31 mouse cellular contexts compared by ENCODE assay signal in the genomic region with DNA sequence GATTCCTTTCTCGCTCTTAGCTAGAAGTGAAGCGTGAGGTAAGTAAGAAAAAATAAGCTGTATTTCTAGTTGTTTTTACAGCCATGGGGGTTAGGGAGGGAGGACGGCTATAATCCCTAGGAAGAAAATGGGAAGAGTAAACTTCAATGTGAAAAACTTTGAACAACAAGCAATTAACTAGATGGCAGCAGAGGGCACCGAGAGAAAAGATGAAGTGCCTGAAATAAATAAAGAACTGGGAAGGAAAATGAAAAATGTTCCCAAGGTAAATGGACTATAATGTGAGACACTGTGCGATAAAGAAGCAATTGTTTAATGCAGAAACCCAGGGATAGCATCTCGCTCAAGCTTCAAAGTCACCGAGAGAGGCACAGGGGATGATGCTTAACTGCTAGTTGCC.
"Had no signal": no experiment of that assay in that cellular context is flagged by ENCODE, and none has a peak within 500 bp of the region (broad histone marks: within the 10 kb centered on the region; RNA-seq: fewer than 3 reads in every experiment).

No protein-coding gene starts in this region.

- H3K9me3 ChIP-seq: limb, embryonic 10.5 days; limb, embryonic 12.5 days; limb, embryonic 13.5 days; limb, embryonic 15.5 days; liver, embryonic 12.5 days; liver, embryonic 15.5 days; lung, embryonic 15.5 days; midbrain, embryonic 10.5 days; midbrain, embryonic 12.5 days; midbrain, embryonic 13.5 days; midbrain, embryonic 15.5 days; neural tube, embryonic 12.5 days had no signal

- DNase-seq: left cerebral cortex, postnatal 4 days; liver; liver, embryonic 13.5 days; liver, postnatal 0 days; lung, adult 18-20 months; lung, adult 2 months; lung, embryonic 14.5 days; lung, postnatal 10 days; lung, postnatal 14 days; lung, postnatal 36 days; lung, postnatal 4 days had no signal

- H3K9ac ChIP-seq: limb, embryonic 12.5 days; limb, embryonic 13.5 days; limb, embryonic 15.5 days; liver, embryonic 12.5 days; liver, embryonic 13.5 days; liver, embryonic 14.5 days; liver, embryonic 15.5 days; liver, postnatal 0 days; lung, embryonic 14.5 days; lung, embryonic 15.5 days; midbrain, embryonic 12.5 days; midbrain, embryonic 13.5 days; midbrain, embryonic 15.5 days; neural tube, embryonic 12.5 days had no signal

- H3K4me1 ChIP-seq: limb, embryonic 10.5 days; limb, embryonic 12.5 days; limb, embryonic 13.5 days; limb, embryonic 15.5 days; liver, embryonic 12.5 days; liver, embryonic 13.5 days; liver, embryonic 15.5 days; lung, embryonic 15.5 days; megakaryocyte, embryonic 14.5 days; midbrain, embryonic 10.5 days; midbrain, embryonic 12.5 days; midbrain, embryonic 13.5 days; midbrain, embryonic 15.5 days; neural tube, embryonic 12.5 days had no signal

- H3K36me3 ChIP-seq: limb, embryonic 10.5 days; limb, embryonic 12.5 days; limb, embryonic 13.5 days; limb, embryonic 15.5 days; liver, embryonic 12.5 days; liver, embryonic 13.5 days; liver, embryonic 15.5 days; lung, embryonic 15.5 days; midbrain, embryonic 10.5 days; midbrain, embryonic 12.5 days; midbrain, embryonic 13.5 days; midbrain, embryonic 15.5 days; neural tube, embryonic 12.5 days had no signal

- ATAC-seq: liver, embryonic 12.5 days; liver, postnatal 0 days; lung, postnatal 0 days; midbrain, embryonic 13.5 days; midbrain, embryonic 15.5 days; midbrain, embryonic 16.5 days had no signal

- H3K27me3 ChIP-seq: limb, embryonic 12.5 days; limb, embryonic 13.5 days; limb, embryonic 15.5 days; liver, embryonic 12.5 days; liver, embryonic 13.5 days; liver, embryonic 15.5 days; lung, embryonic 15.5 days; megakaryocyte, embryonic 14.5 days; midbrain, embryonic 12.5 days; midbrain, embryonic 13.5 days; midbrain, embryonic 15.5 days; neural tube, embryonic 12.5 days had no signal

- H3K27ac ChIP-seq: limb, embryonic 10.5 days; limb, embryonic 12.5 days; limb, embryonic 13.5 days; limb, embryonic 15.5 days; liver, embryonic 12.5 days; liver, embryonic 13.5 days; liver, embryonic 14.5 days; liver, embryonic 15.5 days; lung, embryonic 15.5 days; macrophage; midbrain, embryonic 10.5 days; midbrain, embryonic 12.5 days; midbrain, embryonic 13.5 days; midbrain, embryonic 15.5 days; neural tube, embryonic 12.5 days had no signal

- H3K4me3 ChIP-seq: limb, embryonic 10.5 days; limb, embryonic 12.5 days; limb, embryonic 13.5 days; limb, embryonic 15.5 days; liver, embryonic 12.5 days; liver, embryonic 13.5 days; liver, embryonic 15.5 days; lung, embryonic 15.5 days; megakaryocyte, embryonic 14.5 days; midbrain, embryonic 10.5 days; midbrain, embryonic 12.5 days; midbrain, embryonic 13.5 days; midbrain, embryonic 15.5 days; myocyte; neural tube, embryonic 12.5 days had no signal

- H3K4me2 ChIP-seq: limb, embryonic 12.5 days; limb, embryonic 13.5 days; limb, embryonic 15.5 days; liver, embryonic 11.5 days; liver, embryonic 12.5 days; liver, embryonic 13.5 days; liver, embryonic 15.5 days; lung, embryonic 14.5 days; lung, embryonic 15.5 days; midbrain, embryonic 11.5 days; midbrain, embryonic 12.5 days; midbrain, embryonic 13.5 days; midbrain, embryonic 15.5 days; neural tube, embryonic 12.5 days had no signal
